Mouse (Mus musculus) cerebellum, adult 18-20 months (tissue): ENCODE measurements around the gene Lrrc55.
"Not testable (repeated sequence)": the region's sequence is repeated elsewhere in the genome, so short reads cannot be mapped to it uniquely, and the experiment has no call there.

ENCODE experiments used
- DNase-seq, 2 experiments: peaks; one replicate each; pipeline ENCODE4 v3.0.0; 2021

Gene Lrrc55

GRCm38 (mm10) chr2:85196901-85197300 lies at the start of gene Lrrc55:
Gene Lrrc55 (minus strand): TSS chr2:85197197.
- DNase-seq = no peak

GRCm38 (mm10) chr2:85246506-85247082 lies 49.6 kb upstream of the Lrrc55 start:
- DNase-seq = peak; percentile 51 to 72

GRCm38 (mm10) chr2:85245737-85246136 lies 48.7 kb upstream of the Lrrc55 start:
- no peak for DNase-seq

- DNase-seq = no peak
Measured at GRCm38 (mm10) chr2:85238068-85238667, 41.2 kb upstream of the Lrrc55 start.

- not testable (repeated sequence) for DNase-seq
Measured at GRCm38 (mm10) chr2:85237231-85237630, 40.2 kb upstream of the Lrrc55 start.

GRCm38 (mm10) chr2:85230771-85231511 lies 33.9 kb upstream of the Lrrc55 start:
- DNase-seq = no peak

GRCm38 (mm10) chr2:85229606-85230005 lies 32.6 kb upstream of the Lrrc55 start:
- DNase-seq = no peak

GRCm38 (mm10) chr2:85227816-85228335 lies 30.9 kb upstream of the Lrrc55 start:
- DNase-seq = no peak

- no peak for DNase-seq
Measured at GRCm38 (mm10) chr2:85224221-85225179, 27.5 kb upstream of the Lrrc55 start.

GRCm38 (mm10) chr2:85216606-85217005 lies 19.6 kb upstream of the Lrrc55 start:
- no peak for DNase-seq

GRCm38 (mm10) chr2:85213746-85214145 lies 16.7 kb upstream of the Lrrc55 start:
- DNase-seq = peak; percentile 80 to 87

- DNase-seq = no peak
Measured at GRCm38 (mm10) chr2:85209301-85209700, 12.3 kb upstream of the Lrrc55 start.

- DNase-seq = no peak
Measured at GRCm38 (mm10) chr2:85205170-85205569, 8.2 kb upstream of the Lrrc55 start.

- DNase-seq = no peak
Measured at GRCm38 (mm10) chr2:85198011-85198965, 1.3 kb upstream of the Lrrc55 start.

- no peak for DNase-seq
Measured at GRCm38 (mm10) chr2:85194566-85194965, 2.4 kb downstream of the Lrrc55 start.

GRCm38 (mm10) chr2:85187582-85188151 lies 9.3 kb downstream of the Lrrc55 start:
- DNase-seq = no peak

- no peak for DNase-seq
Measured at GRCm38 (mm10) chr2:85178139-85178800, 18.7 kb downstream of the Lrrc55 start.

- DNase-seq = no peak
Measured at GRCm38 (mm10) chr2:85173545-85173944, 23.5 kb downstream of the Lrrc55 start.

GRCm38 (mm10) chr2:85172763-85173103 lies 24.3 kb downstream of the Lrrc55 start:
- no peak for DNase-seq

GRCm38 (mm10) chr2:85172071-85172762 lies 24.8 kb downstream of the Lrrc55 start:
- no peak for DNase-seq
